Mouse (Mus musculus) megakaryocyte, embryonic 14.5 days (primary cell): ENCODE results near the gene Hivep3. TPM values are rescaled to one million over a fixed set of nuclear protein-coding genes. Genes with fewer than 3 reads are reported as not detected.

Experiments
- H3K27me3 ChIP-seq: replicated peaks from 2 replicates; pipeline ENCODE3; 2012; ENCODE audit warnings: inconsistent platforms
- H3K36me3 ChIP-seq: replicated peaks from 2 replicates; pipeline ENCODE3; 2012; ENCODE audit warnings: low read length, inconsistent platforms, mixed read lengths
- H3K4me1 ChIP-seq: 2 replicates; pipeline ENCODE4 v1.6.1; 2012; ENCODE audit warnings: inconsistent platforms
- H3K4me3 ChIP-seq: replicated peaks from 2 replicates; pipeline ENCODE3; 2012; ENCODE audit warnings: moderate library complexity, mild to moderate bottlenecking, inconsistent platforms
- H3K9me3 ChIP-seq: 2 replicates; pipeline ENCODE4 v1.6.1; 2012; ENCODE audit warnings: inconsistent platforms
- FLI1 ChIP-seq: IDR thresholded peaks from 2 replicates; pipeline ENCODE4 v1.6.1; 2012; ENCODE audit warnings: low read length, inconsistent platforms, mixed read lengths
- GATA1 ChIP-seq: IDR thresholded peaks from 3 replicates; pipeline ENCODE4 v1.6.1; 2012; ENCODE audit warnings: mixed read lengths, low read length, inconsistent platforms, borderline replicate concordance
- polyA plus RNA-seq: library from polyadenylated mRNA; stranded (reverse); fragments of >175 nt; gene quantifications from 2 replicates; pipeline ENCODE4 v1.2.3, GENCODE M21; 2012; ENCODE audit warnings: low replicate concordance; ENCODE audit not compliant: insufficient read depth

Hivep3 gene
- polyA plus RNA-seq, 1 experiment: 10.4 TPM

GRCm38 (mm10) chr4:120161166-120161949, 427.8 kb downstream of the Hivep3 start, which contains the start of gene Edn2:
TSS of gene Edn2 (plus strand) at chr4:120161206.
- TF ChIP-seq GATA1: no peak
- no peak for TF ChIP-seq FLI1
- no peak within 1 kb of the TSS for H3K4me3 ChIP-seq
- H3K4me1 ChIP-seq: no peaks in the 10 kb centered on the region
- no peaks in the 10 kb centered on the region for H3K36me3 ChIP-seq
- H3K9me3 ChIP-seq: no peaks in the 10 kb centered on the region
- peaks cover 80% of the 10 kb centered on the region for H3K27me3 ChIP-seq

- H3K36me3 ChIP-seq: no peaks in the 10 kb centered on the region
- peaks cover 79% of the 10 kb centered on the region for H3K27me3 ChIP-seq
- TF ChIP-seq FLI1: no peak
- no peak for TF ChIP-seq GATA1
- no peak overlapping the region for H3K4me3 ChIP-seq
- no peaks in the 10 kb centered on the region for H3K9me3 ChIP-seq
- H3K4me1 ChIP-seq: no peaks in the 10 kb centered on the region
Measured at GRCm38 (mm10) chr4:120162586-120162985, 429.0 kb downstream of the Hivep3 start.

GRCm38 (mm10) chr4:120163242-120163641, 429.7 kb downstream of the Hivep3 start:
- H3K36me3 ChIP-seq: no peaks in the 10 kb centered on the region
- H3K4me1 ChIP-seq: no peaks in the 10 kb centered on the region
- no peak overlapping the region for H3K4me3 ChIP-seq
- H3K27me3 ChIP-seq: peaks cover 78% of the 10 kb centered on the region
- TF ChIP-seq GATA1: no peak
- no peak for TF ChIP-seq FLI1
- no peaks in the 10 kb centered on the region for H3K9me3 ChIP-seq

GRCm38 (mm10) chr4:120164316-120164715, 430.7 kb downstream of the Hivep3 start:
- no peak overlapping the region for H3K4me3 ChIP-seq
- TF ChIP-seq FLI1 (no peak), GATA1 (no peak)
- H3K9me3 ChIP-seq: no peaks in the 10 kb centered on the region
- H3K36me3 ChIP-seq: no peaks in the 10 kb centered on the region
- H3K4me1 ChIP-seq: no peaks in the 10 kb centered on the region; the same call in 1 of the 2 replicates
- H3K27me3 ChIP-seq: peaks cover 76% of the 10 kb centered on the region

GRCm38 (mm10) chr4:120167778-120168177, 434.2 kb downstream of the Hivep3 start:
- Histone ChIP-seq H3K4me3 (no peak overlapping the region), H3K36me3 (no peaks in the 10 kb centered on the region), H3K4me1 (no peaks in the 10 kb centered on the region; the same call in 1 of the 2 replicates), H3K9me3 (no peaks in the 10 kb centered on the region), H3K27me3 (peaks cover 73% of the 10 kb centered on the region)
- TF ChIP-seq GATA1 (no peak), FLI1 (no peak)

- H3K9me3 ChIP-seq: no peaks in the 10 kb centered on the region
- H3K27me3 ChIP-seq: peaks cover 73% of the 10 kb centered on the region
- TF ChIP-seq GATA1: no peak
- TF ChIP-seq FLI1: no peak
- H3K4me3 ChIP-seq: no peak overlapping the region
- H3K4me1 ChIP-seq: no peaks in the 10 kb centered on the region; the same call in 1 of the 2 replicates
- no peaks in the 10 kb centered on the region for H3K36me3 ChIP-seq
Measured at GRCm38 (mm10) chr4:120168346-120168745, 434.8 kb downstream of the Hivep3 start.

- no peaks in the 10 kb centered on the region for H3K9me3 ChIP-seq
- no peaks in the 10 kb centered on the region; the same call in 1 of the 2 replicates for H3K4me1 ChIP-seq
- no peaks in the 10 kb centered on the region for H3K36me3 ChIP-seq
- TF ChIP-seq GATA1 (no peak), FLI1 (no peak)
- H3K27me3 ChIP-seq: peaks cover 66% of the 10 kb centered on the region
- H3K4me3 ChIP-seq: no peak overlapping the region
Measured at GRCm38 (mm10) chr4:120170387-120170936, 436.9 kb downstream of the Hivep3 start.

- TF ChIP-seq GATA1 (no peak), FLI1 (no peak)
- H3K36me3 ChIP-seq: no peaks in the 10 kb centered on the region
- H3K4me3 ChIP-seq: no peak overlapping the region
- H3K9me3 ChIP-seq: no peaks in the 10 kb centered on the region
- H3K27me3 ChIP-seq: peaks cover 62% of the 10 kb centered on the region
- no peaks in the 10 kb centered on the region; the same call in 1 of the 2 replicates for H3K4me1 ChIP-seq
Measured at GRCm38 (mm10) chr4:120172050-120172684, 438.6 kb downstream of the Hivep3 start.

- Histone ChIP-seq H3K36me3 (no peaks in the 10 kb centered on the region), H3K9me3 (no peaks in the 10 kb centered on the region), H3K27me3 (peaks cover 49% of the 10 kb centered on the region), H3K4me3 (no peak overlapping the region), H3K4me1 (no peaks in the 10 kb centered on the region)
- no peak for TF ChIP-seq FLI1
- TF ChIP-seq GATA1: no peak
Measured at GRCm38 (mm10) chr4:120179123-120179522, 445.5 kb downstream of the Hivep3 start.

GRCm38 (mm10) chr4:120180535-120180934, 447.0 kb downstream of the Hivep3 start:
- Histone ChIP-seq H3K9me3 (no peaks in the 10 kb centered on the region), H3K36me3 (no peaks in the 10 kb centered on the region), H3K4me1 (no peaks in the 10 kb centered on the region), H3K4me3 (no peak overlapping the region), H3K27me3 (peaks cover 56% of the 10 kb centered on the region)
- no peak for TF ChIP-seq GATA1
- no peak for TF ChIP-seq FLI1
